In the genomic region with DNA sequence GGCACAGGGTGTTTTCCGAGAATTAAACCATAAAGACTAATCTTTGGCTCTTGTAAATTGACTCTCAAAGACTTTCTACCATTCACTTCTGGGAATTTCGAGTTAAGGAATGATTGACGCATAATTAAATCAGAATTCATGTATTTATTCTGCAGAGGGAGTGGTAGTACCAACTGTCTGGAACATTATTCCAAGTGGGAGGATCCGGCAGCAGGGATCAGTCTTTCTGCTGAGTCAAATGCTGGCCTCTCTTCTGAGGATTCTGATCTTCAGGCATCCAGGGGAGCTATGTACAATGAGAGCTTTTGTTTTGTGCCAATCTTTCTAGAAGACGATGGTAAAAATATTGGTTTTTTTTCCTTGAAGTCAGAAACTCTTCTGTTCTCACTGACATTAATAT, we compare ENCODE assay signal across 16 mouse cellular contexts.
"Had no signal": no experiment of that assay in that cellular context is flagged by ENCODE, and none has a peak within 500 bp of the region (broad histone marks: within the 10 kb centered on the region; RNA-seq: fewer than 3 reads in every experiment).

No protein-coding gene starts in this region.

- H3K36me3 ChIP-seq: limb, embryonic 10.5 days; liver, embryonic 15.5 days; midbrain, embryonic 10.5 days; neural tube, embryonic 15.5 days; stomach, embryonic 15.5 days had no signal

- ATAC-seq: lung, postnatal 0 days had no signal

- H3K4me3 ChIP-seq: layer of hippocampus, adult 2 months; left cerebral cortex, adult 2 months; limb, embryonic 10.5 days; liver, embryonic 15.5 days; midbrain, embryonic 10.5 days; myocyte; neural tube, embryonic 15.5 days; stomach, embryonic 15.5 days had no signal

- DNase-seq: kidney, adult 18-20 months; kidney, postnatal 10 days; kidney, postnatal 4 days; lung, adult 2 months; lung, postnatal 36 days; thymus, postnatal 4 days had no signal

- H3K4me1 ChIP-seq: limb, embryonic 10.5 days; liver, embryonic 15.5 days; neural tube, embryonic 15.5 days; stomach, embryonic 15.5 days had no signal

- H3K9me3 ChIP-seq: limb, embryonic 10.5 days; liver, embryonic 15.5 days; midbrain, embryonic 10.5 days; neural tube, embryonic 15.5 days; stomach, embryonic 15.5 days had no signal

- H3K4me2 ChIP-seq: liver, embryonic 11.5 days; liver, embryonic 15.5 days; neural tube, embryonic 15.5 days; stomach, embryonic 15.5 days had no signal

- H3K9ac ChIP-seq: liver, embryonic 15.5 days; neural tube, embryonic 15.5 days; stomach, embryonic 15.5 days had no signal

- H3K27me3 ChIP-seq: liver, embryonic 15.5 days; neural tube, embryonic 15.5 days; stomach, embryonic 15.5 days had no signal

- H3K27ac ChIP-seq: layer of hippocampus, adult 2 months; left cerebral cortex, adult 2 months; limb, embryonic 10.5 days; liver, embryonic 15.5 days; neural tube, embryonic 15.5 days; stomach, embryonic 15.5 days had no signal
